Mouse (Mus musculus): Measurements from ENCODE around the gene Nol10. TPM values are rescaled to one million over a fixed set of nuclear protein-coding genes. Genes with fewer than 3 reads are reported as not detected.

The Nol10 gene
- polyA plus RNA-seq (2015; fragmentation: Nextera tagmentation; extraction: Ambion mirVana): 24.5 and 24.6 TPM in 2 replicates

DNA sequence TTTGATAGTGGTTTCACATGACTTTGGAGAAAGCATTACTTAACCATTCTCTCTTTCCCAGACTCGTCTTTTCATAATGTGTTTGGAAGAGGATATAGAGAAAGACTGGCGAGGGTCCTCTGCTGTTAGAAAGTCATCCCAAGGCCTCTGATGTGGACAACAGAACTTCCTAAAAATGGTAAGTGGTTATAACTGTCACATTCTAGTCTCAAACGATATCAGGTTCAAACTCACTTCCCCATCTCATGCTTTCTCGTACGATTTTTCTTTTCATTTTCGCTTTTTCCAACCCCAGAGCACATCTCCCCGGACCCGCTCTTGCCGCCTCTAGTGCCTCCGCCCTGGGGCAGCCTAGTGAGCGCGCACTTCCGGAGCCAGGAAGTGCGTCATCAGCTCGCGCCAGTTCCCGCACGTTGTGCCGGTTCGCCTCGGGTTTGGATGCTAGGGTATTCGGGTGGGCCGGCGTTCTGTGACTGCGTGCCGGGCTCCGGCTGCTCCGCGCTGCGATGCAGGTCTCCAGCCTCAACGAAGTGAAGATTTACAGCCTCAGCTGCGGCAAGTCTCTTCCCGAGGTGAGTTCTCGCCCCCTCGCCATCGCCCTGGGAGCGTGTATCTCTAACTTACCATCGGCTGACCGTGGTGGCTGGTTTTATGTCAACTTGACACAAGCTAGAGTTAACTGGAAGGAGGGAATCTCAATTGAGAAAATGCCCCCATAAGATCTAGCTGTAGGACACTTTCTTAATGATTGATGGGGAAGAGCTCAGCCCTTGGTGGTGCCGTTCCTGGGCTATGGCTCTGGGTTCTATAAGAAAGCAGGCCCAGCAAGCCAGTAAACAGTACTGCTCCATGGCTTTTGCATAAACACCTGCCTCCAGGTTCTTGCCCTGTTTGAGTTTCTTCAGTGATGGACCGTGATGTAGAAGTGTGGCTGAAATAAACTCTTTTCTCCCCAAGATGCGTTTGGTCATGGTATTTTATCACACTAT lies at the start of gene Nol10:
Nol10 (plus strand) TSS at position 411 of the 989 bp plus-strand sequence.
- Histone ChIP-seq H3K4me2 (replicated peaks) (peak within 1 kb of the TSS; percentile 95), H3K27me3 (no peaks in the 10 kb centered on the region), H3K9ac (replicated peaks) (peak within 1 kb of the TSS; percentile 81), H3K4me3 (replicated peaks) (peak within 1 kb of the TSS; percentile 79), H3K36me3 (peaks cover 26% of the 10 kb centered on the region), H3K27ac (peak within 1 kb of the TSS; percentile 45; the same call in 1 of the 2 replicates), H3K4me1 (replicated peaks) (peaks cover 17% of the 10 kb centered on the region), H3K9me3 (no peaks in the 10 kb centered on the region)
- peak; percentile 98 for ATAC-seq
- WGBS: under 1% methylated on average over 42 of the region's 42 CpGs

DNA sequence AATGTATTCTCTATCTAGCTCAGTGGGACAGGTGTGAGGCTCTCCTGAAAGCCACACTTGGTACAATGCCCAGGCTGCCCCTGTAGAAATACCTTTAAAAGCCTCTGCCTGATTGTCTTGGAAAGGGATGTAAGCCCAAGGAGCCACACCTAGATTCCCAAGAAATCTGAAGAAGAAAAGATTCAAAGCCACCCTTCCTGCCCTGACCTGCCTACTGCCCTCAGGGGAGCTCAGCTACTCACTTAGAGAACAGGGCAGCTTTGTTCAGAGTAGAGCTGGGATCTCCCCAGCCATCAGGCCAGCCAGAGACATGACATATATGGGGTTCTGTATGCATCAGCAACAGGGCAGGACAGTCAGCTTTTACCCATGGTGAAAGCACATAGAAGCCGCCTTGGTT lies 48.4 kb upstream of the Nol10 start:
- ATAC-seq: no peak
- 100% methylated on average over 1 of the region's 1 CpGs for WGBS
- H3K4me1 ChIP-seq (replicated peaks): no peaks in the 10 kb centered on the region

DNA sequence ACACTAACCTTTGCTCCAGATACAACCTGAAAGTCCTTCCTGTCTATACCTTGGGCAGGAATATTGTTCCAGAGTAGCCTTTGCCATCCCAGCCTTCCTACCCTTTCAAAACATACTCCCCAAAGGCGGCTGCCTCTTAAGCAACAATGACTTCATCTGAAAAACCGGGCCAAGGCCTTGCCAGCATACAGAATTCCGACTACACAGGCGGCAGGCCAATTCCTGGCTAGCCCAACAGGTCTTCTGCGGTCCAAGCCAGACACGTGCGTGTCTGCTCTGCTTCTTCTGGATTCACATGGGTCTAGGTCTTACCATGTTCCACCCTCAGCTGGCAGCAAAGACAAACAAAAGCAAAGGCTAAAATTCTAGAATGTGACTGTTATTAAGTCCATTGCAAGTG lies 42.8 kb upstream of the Nol10 start:
- Histone ChIP-seq H3K27ac (no peak overlapping the region), H3K4me1 (replicated peaks) (no peaks in the 10 kb centered on the region), H3K36me3 (no peaks in the 10 kb centered on the region), H3K9me3 (no peaks in the 10 kb centered on the region), H3K27me3 (no peaks in the 10 kb centered on the region), H3K4me2 (replicated peaks) (no peak overlapping the region), H3K9ac (replicated peaks) (no peak overlapping the region), H3K4me3 (replicated peaks) (no peak overlapping the region)
- no peak for ATAC-seq
- 87% methylated on average over 7 of the region's 7 CpGs for WGBS

More for the DNA sequence above, 48.4 kb upstream of the Nol10 start:
- H3K36me3 ChIP-seq: no peaks in the 10 kb centered on the region
- H3K4me2 ChIP-seq (replicated peaks): no peak overlapping the region
- H3K9me3 ChIP-seq: no peaks in the 10 kb centered on the region
- no peak overlapping the region for H3K4me3 ChIP-seq (replicated peaks)
- H3K27me3 ChIP-seq: no peaks in the 10 kb centered on the region
- no peak overlapping the region for H3K9ac ChIP-seq (replicated peaks)
- H3K27ac ChIP-seq: no peak overlapping the region

DNA sequence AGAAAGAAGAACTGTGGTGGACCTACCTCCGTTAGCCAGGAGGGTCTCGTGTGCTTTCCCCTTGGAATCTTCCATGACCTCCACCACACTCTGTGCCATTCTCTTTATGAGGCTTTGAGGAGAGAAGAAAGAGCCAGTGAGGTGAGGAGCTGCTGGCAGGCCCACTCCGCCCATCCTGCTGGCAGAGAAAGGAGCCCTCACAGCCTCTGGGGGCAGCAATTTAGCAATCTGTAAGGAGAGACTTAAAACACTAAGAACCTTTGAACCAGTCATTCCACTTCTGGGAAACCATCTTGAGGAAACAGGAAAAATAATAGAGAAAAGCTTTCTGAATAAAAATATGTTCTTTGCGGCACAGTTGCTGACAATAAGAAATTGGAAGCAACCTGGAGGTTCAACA lies 40.0 kb upstream of the Nol10 start:
- Histone ChIP-seq H3K4me3 (replicated peaks) (no peak overlapping the region), H3K4me2 (replicated peaks) (no peak overlapping the region), H3K4me1 (replicated peaks) (no peaks in the 10 kb centered on the region), H3K27ac (no peak overlapping the region), H3K9ac (replicated peaks) (no peak overlapping the region), H3K9me3 (no peaks in the 10 kb centered on the region), H3K27me3 (no peaks in the 10 kb centered on the region), H3K36me3 (no peaks in the 10 kb centered on the region)
- no peak for ATAC-seq
- 42% methylated on average over 4 of the region's 4 CpGs for WGBS

DNA sequence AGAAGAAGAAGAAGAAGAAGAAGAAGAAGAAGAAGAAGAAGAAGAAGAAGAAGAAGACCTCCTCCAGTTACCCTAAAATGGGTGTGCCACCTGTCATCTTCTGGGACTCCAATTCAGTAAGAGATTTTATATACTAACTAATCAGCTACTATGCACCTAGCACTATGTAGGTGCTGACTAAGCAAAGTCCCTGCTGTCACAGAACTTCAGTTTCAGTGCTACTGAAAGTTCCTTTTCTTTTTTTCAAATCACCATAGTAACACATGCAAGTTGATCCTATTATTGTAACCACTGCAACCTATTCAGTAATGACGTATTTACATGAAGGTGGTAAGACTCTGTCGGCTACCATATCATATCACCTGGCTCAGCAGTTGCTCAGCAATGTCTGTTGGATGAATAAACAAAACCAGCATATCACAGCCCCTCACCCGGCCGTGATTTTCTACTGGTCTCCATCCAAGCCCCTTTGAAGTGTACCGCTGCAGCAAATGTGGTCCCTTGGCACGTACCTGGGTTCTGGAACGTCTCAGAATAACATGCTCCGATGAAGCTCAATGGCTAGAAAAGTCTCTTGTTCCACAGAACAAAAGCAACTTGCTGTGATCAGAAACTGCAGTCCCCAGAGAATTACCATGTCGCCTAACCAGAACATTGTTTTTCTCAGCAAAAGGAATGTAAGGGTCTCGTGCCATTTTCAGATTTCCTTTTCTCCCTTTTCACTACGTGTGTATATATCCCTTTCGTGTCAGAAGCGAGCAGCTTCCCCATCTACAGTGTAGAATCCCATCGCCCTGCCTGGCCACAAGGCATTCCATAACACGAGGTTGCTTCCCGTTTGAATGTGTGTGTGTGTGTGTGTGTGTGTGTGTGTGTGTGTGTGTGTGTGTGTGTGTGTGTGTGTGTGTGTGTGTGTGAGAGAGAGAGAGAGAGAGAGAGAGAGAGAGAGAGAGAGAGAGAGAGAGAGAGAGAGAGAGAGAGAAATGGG lies 37.1 kb upstream of the Nol10 start:
- H3K4me2 ChIP-seq (replicated peaks): no peak overlapping the region
- WGBS: 39% methylated on average over 16 of the region's 16 CpGs
- no peaks in the 10 kb centered on the region for H3K36me3 ChIP-seq
- H3K4me1 ChIP-seq (replicated peaks): no peaks in the 10 kb centered on the region
- ATAC-seq: no peak
- H3K9ac ChIP-seq (replicated peaks): no peak overlapping the region
- H3K4me3 ChIP-seq (replicated peaks): no peak overlapping the region
- no peaks in the 10 kb centered on the region for H3K9me3 ChIP-seq
- no peaks in the 10 kb centered on the region for H3K27me3 ChIP-seq
- no peak overlapping the region for H3K27ac ChIP-seq

DNA sequence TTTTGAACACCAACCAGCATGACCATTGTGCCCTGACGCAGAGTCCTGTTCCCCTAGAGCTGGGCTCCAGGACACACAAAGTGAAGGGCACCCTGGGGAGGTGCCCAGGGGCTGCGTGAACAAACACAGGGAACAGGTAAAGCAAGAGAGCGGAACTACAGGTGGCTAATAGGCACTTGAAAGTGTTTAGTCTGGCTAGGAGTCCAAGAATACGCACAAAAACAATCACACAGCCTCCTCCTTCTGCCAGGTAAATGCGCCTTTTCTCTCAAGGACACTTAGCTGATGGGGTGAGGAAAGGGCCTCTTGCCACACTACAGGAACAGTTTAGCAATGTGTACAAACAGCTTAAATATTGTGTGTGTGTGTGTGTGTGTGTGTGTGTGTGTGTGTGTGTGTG lies 32.2 kb upstream of the Nol10 start:
- H3K36me3 ChIP-seq: no peaks in the 10 kb centered on the region
- no peaks in the 10 kb centered on the region for H3K4me1 ChIP-seq (replicated peaks)
- no peak for ATAC-seq
- no peaks in the 10 kb centered on the region for H3K9me3 ChIP-seq
- no peak overlapping the region for H3K27ac ChIP-seq
- no peak overlapping the region for H3K9ac ChIP-seq (replicated peaks)
- WGBS: 89% methylated on average over 5 of the region's 5 CpGs
- H3K4me3 ChIP-seq (replicated peaks): no peak overlapping the region
- H3K4me2 ChIP-seq (replicated peaks): no peak overlapping the region
- no peaks in the 10 kb centered on the region for H3K27me3 ChIP-seq

DNA sequence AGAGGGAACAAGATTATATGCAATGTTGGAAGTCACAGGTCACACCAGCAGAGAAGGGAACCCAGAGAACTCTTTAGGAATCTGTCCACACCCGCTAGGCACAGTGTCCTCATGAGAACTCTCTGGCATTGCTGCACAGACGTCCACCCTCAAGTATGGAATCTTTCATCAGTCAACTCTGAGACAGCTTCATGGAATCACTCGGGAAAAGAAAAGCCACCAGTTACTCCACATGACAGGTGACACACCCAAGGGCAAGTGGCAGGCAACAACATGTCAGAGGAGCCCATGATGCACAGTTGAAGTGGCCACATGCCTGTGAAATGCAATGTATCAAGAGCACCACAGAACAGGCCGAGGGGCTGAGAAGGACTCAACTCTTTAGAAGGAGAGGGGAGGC lies 30.3 kb upstream of the Nol10 start:
- WGBS: 77% methylated on average over 4 of the region's 4 CpGs
- no peaks in the 10 kb centered on the region for H3K9me3 ChIP-seq
- no peak overlapping the region for H3K27ac ChIP-seq
- peaks cover 9% of the 10 kb centered on the region for H3K27me3 ChIP-seq
- no peak overlapping the region for H3K9ac ChIP-seq (replicated peaks)
- no peak overlapping the region for H3K4me3 ChIP-seq (replicated peaks)
- ATAC-seq: no peak
- no peak overlapping the region for H3K4me2 ChIP-seq (replicated peaks)
- no peaks in the 10 kb centered on the region for H3K36me3 ChIP-seq
- H3K4me1 ChIP-seq (replicated peaks): no peaks in the 10 kb centered on the region

DNA sequence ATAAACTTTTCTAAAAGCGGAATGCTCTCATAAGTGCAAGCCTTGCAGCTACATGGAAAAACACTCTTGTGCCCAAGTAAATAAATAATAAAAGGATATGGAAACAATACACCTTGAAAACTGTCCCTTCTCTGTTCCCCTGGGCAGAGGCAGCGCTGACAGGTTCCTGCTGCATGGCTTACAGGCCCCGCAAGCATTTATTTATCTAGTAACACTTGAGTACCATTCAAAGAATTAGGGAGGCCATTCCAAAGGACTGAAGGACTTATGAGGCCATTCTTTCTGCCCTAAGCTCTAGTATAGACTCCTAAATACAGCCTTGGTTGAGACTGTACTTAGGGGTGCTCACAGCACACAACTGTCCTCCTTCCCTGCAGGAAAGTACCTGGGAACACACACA lies 29.8 kb upstream of the Nol10 start:
- no peaks in the 10 kb centered on the region for H3K36me3 ChIP-seq
- no peak overlapping the region for H3K27ac ChIP-seq
- no peaks in the 10 kb centered on the region for H3K4me1 ChIP-seq (replicated peaks)
- H3K27me3 ChIP-seq: peaks cover 14% of the 10 kb centered on the region
- no peak overlapping the region for H3K4me3 ChIP-seq (replicated peaks)
- H3K9ac ChIP-seq (replicated peaks): no peak overlapping the region
- H3K4me2 ChIP-seq (replicated peaks): no peak overlapping the region
- 75% methylated on average over 3 of the region's 3 CpGs for WGBS
- no peak for ATAC-seq
- no peaks in the 10 kb centered on the region for H3K9me3 ChIP-seq

DNA sequence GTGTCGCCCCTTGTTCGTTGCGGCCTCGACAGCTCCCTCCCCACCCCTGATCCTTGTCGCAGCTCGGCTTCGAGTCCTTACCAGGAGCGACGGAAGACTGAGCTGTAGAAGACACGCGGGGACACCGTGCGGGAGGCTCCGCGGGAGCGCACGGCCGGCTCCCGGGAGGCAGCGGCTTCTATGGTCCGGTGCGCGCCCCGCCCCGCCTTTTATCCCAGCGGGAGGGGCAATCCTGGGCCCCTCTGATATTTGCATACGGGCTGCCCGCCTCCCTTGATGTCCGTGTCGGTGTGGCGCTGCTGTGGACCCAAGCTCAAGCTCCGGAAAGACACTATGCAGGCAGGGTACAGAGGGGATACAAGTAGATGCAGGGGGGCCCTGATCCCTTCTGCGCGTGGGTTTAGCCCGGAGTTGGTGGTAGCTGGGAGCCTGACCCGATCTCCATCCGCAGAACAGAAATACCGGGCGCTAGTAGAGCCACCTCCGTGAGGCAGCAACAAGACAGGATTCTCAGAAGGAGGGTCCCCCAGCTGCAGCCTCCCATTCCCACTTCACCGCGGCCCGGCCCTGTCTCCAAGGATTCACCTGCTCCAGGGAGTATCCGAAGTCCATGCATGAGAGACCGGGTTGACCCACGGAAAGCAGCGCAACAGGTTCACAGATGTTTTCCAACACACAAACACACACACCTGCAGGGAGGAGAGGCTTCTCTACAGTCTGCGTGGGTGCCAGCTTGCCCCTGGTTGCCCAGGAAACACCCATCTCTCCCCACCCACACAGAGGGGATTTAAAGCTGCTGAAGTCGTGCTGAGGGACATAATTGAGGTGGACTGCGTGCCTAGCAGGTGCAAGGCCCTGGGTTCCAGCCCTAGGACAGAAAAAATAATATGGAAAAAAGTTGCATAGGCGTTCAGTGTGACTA lies 23.4 kb upstream of the Nol10 start:
- Histone ChIP-seq H3K4me2 (replicated peaks) (peak overlapping the region; percentile 79), H3K27me3 (peaks cover 37% of the 10 kb centered on the region), H3K9ac (replicated peaks) (peak overlapping the region; percentile 47), H3K4me1 (replicated peaks) (peaks cover 14% of the 10 kb centered on the region), H3K36me3 (no peaks in the 10 kb centered on the region), H3K9me3 (no peaks in the 10 kb centered on the region), H3K27ac (no peak overlapping the region), H3K4me3 (replicated peaks) (peak overlapping the region; percentile 48)
- WGBS: 2% methylated on average over 51 of the region's 51 CpGs
- ATAC-seq: peak; percentile 77

DNA sequence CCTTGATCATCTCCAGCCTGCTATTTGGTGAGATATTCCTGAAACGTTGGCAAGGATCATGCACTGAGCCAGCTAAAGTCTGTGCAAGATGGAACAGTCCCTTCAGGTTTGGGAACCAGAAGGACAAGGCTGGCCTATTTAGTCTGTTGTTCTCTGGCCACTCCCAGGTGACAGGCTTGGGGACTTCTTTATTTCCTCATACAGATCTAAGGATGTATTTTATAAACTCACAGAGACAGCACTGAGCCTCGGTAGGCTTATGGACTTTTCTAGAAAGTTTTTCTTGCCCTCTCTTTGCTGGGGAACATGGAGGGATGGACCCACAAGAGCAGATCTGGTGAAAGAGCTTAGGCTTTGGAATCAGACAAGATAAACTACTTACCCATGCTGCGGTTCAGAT lies 19.0 kb upstream of the Nol10 start, which contains the start of gene Atp6v1c2:
Atp6v1c2 (minus strand) TSS at position 101 of the 400 bp plus-strand sequence.
- H3K27ac ChIP-seq: no peak within 1 kb of the TSS
- H3K36me3 ChIP-seq: no peaks in the 10 kb centered on the region
- 84% methylated on average over 3 of the region's 3 CpGs for WGBS
- H3K4me2 ChIP-seq (replicated peaks): no peak within 1 kb of the TSS
- H3K9me3 ChIP-seq: no peaks in the 10 kb centered on the region
- no peak for ATAC-seq
- H3K9ac ChIP-seq (replicated peaks): no peak within 1 kb of the TSS
- H3K27me3 ChIP-seq: peaks cover 15% of the 10 kb centered on the region
- peaks cover 11% of the 10 kb centered on the region for H3K4me1 ChIP-seq (replicated peaks)
- H3K4me3 ChIP-seq (replicated peaks): no peak within 1 kb of the TSS

DNA sequence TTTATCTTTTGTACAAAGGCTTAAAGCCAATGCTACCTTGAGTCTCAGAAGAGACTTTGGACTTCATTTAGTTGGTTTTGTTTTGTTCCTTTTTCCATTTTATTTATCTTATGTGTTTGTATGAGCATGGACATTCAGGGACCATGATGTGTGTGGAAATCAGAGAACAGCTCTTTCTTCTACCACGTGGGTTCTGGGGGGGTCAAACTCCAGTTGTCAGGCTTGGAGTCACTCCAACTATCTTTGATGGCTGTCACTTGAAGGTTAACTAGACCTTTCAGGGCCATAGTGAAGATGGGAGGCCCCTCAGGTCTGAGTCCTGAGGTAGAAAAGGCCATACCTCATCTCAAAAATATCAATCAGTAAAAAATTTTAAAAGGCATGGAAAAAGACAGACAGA lies 14.8 kb upstream of the Nol10 start:
- no peaks in the 10 kb centered on the region for H3K9me3 ChIP-seq
- no peak overlapping the region for H3K9ac ChIP-seq (replicated peaks)
- no peaks in the 10 kb centered on the region; the same call in 1 of the 2 replicates for H3K27me3 ChIP-seq
- no peak overlapping the region for H3K4me2 ChIP-seq (replicated peaks)
- ATAC-seq: no peak
- no peaks in the 10 kb centered on the region for H3K36me3 ChIP-seq
- no peaks in the 10 kb centered on the region for H3K4me1 ChIP-seq (replicated peaks)
- WGBS: 37% methylated on average over 1 of the region's 1 CpGs
- no peak overlapping the region for H3K27ac ChIP-seq
- no peak overlapping the region for H3K4me3 ChIP-seq (replicated peaks)

Measured in midbrain, embryonic 13.5 days (tissue).